Mouse (Mus musculus): ENCODE measurements around the gene C130073F10Rik. TPM values are rescaled to one million over a fixed set of nuclear protein-coding genes. Genes with fewer than 3 reads are reported as not detected.

The C130073F10Rik gene
- not detected in 2 replicates for polyA plus RNA-seq (2012; rRNA removed)

GRCm38 (mm10) chr4:101893656-101894420 lies at the start of gene C130073F10Rik:
Gene C130073F10Rik (minus strand): TSS chr4:101893789.

GRCm38 (mm10) chr4:101940107-101940506 lies 46.5 kb upstream of the C130073F10Rik start, which contains the start of gene Gm12794:
Gene Gm12794 (plus strand): TSS chr4:101940407.

GRCm38 (mm10) chr4:101908821-101909220 lies 15.2 kb upstream of the C130073F10Rik start, which contains the start of gene Gm12800:
Gene Gm12800 (plus strand): TSS chr4:101909121.

GRCm38 (mm10) chr4:101843923-101844322 lies 49.7 kb downstream of the C130073F10Rik start, which contains the start of gene B020004J07Rik:
Gene B020004J07Rik (minus strand): TSS chr4:101844023.

Other genes with a start within 250 kb of the C130073F10Rik start
- gene Leprot, start 246.1 kb downstream of the C130073F10Rik start, polyA plus RNA-seq (2012; rRNA removed), result 40.5 and 45.3 TPM in 2 replicates
- gene Lepr, start 176.4 kb downstream of the C130073F10Rik start, polyA plus RNA-seq (2012; rRNA removed), result 0.37 and 0.50 TPM in 2 replicates
- gene B020004J07Rik, start 49.8 kb downstream of the C130073F10Rik start, polyA plus RNA-seq (2012; rRNA removed), result not detected in 2 replicates
- not detected in 2 replicates for gene Gm12800, start 15.3 kb upstream of the C130073F10Rik start, polyA plus RNA-seq (2012; rRNA removed)
- gene Gm12794, start 46.6 kb upstream of the C130073F10Rik start, polyA plus RNA-seq (2012; rRNA removed), result not detected in 2 replicates
- not detected in 2 replicates for gene Gm12790, start 87.3 kb upstream of the C130073F10Rik start, polyA plus RNA-seq (2012; rRNA removed)
- gene Gm12789, start 92.8 kb upstream of the C130073F10Rik start, polyA plus RNA-seq (2012; rRNA removed), result not detected in 2 replicates
- 1.6 and 1.7 TPM in 2 replicates for gene Pde4b, start 193.8 kb upstream of the C130073F10Rik start, polyA plus RNA-seq (2012; rRNA removed)

All from liver, embryonic 14 days (tissue).